Comparison of ENCODE assay signal across 8 mouse cellular contexts in genomic region chr6:47013535-47013934, GRCm38 (mm10).
DNase-seq lines count a peak whose midpoint lies in the region; ATAC-seq and TF ChIP-seq lines count a peak whose summit lies in the region.

No protein-coding gene starts in this region.

- H3K27ac ChIP-seq in CH12.LX (ENCODE audit: insufficient read depth, low read depth), result peak overlapping the region; percentile 42; the same call in 1 of the 2 replicates
- H3K27ac ChIP-seq in embryonic facial prominence, embryonic 13.5 days, result no peak overlapping the region
- H3K27ac ChIP-seq in lung, embryonic 15.5 days, result no peak overlapping the region

- no peak for TF ChIP-seq EP300 in CH12.LX (IDR thresholded peaks at IDR 0.05; ENCODE audit: low read length)

- dilution Hi-C loops in CH12.LX (cut with MboI; ENCODE audit: extremely low pct_ligation_motif_present, extremely low pct_unique_long_range_greater_than_20kb, low sequenced_read_pairs), result no loop called here

- peak; percentile 83 to 90 for TF ChIP-seq CTCF in CH12.LX (conservative IDR thresholded peaks at IDR 0.05 in 1 of 2, IDR thresholded peaks at IDR 0.05 in 1 of 2; ENCODE audit: low read depth in 2 of 2, low read length in 2 of 2)

- TF ChIP-seq RAD21 in CH12.LX (IDR thresholded peaks at IDR 0.05; ENCODE audit: low read depth, low read length), result peak; percentile 79

- peaks cover 3 to 20% of the 10 kb centered on the region in 2 experiments; a peak in 3 of 4 replicates for H3K4me1 ChIP-seq in CH12.LX (ENCODE audit: control insufficient read depth in 1 of 2, insufficient read depth in 2 of 2)
- no peaks in the 10 kb centered on the region for H3K4me1 ChIP-seq in embryonic facial prominence, embryonic 13.5 days
- no peaks in the 10 kb centered on the region for H3K4me1 ChIP-seq in lung, embryonic 15.5 days

- no peaks in the 10 kb centered on the region for H3K9me3 ChIP-seq in CH12.LX (replicated peaks; ENCODE audit: low read length)
- H3K9me3 ChIP-seq in embryonic facial prominence, embryonic 13.5 days, result no peaks in the 10 kb centered on the region
- no peaks in the 10 kb centered on the region for H3K9me3 ChIP-seq in lung, embryonic 15.5 days

- H3K79me2 ChIP-seq in CH12.LX (replicated peaks; ENCODE audit: control insufficient read depth, extremely low read depth, insufficient read depth, poor library complexity, severe bottlenecking), result no peaks in the 10 kb centered on the region

- TF ChIP-seq POLR2A in CH12.LX (IDR thresholded peaks at IDR 0.05; ENCODE audit: low read depth, low read length), result no peak

- in situ Hi-C loops in CH12.LX (cut with MboI; ENCODE audit: low pct_ligation_motif_present, low pct_unique_long_range_greater_than_20kb, low sequenced_read_pairs), result no loop called here

- peak overlapping the region; percentile 24 to 42 (median 41) for H3K4me3 ChIP-seq in CH12.LX (replicated peaks in 1 of 3; ENCODE audit: low read depth in 2 of 3, low read length in 2 of 3, poor library complexity in 1 of 3)
- no peak overlapping the region for H3K4me3 ChIP-seq in embryonic facial prominence, embryonic 13.5 days
- no peak overlapping the region for H3K4me3 ChIP-seq in lung, embryonic 15.5 days

- peak; percentile 43; the same call in 1 of the 2 replicates for ATAC-seq in embryonic facial prominence, embryonic 13.5 days (ENCODE audit: insufficient number of reproducible peaks, insufficient read depth, low FRiP score, low TSS enrichment, low read depth)
- peak; percentile 62; the same call in 1 of the 2 replicates for ATAC-seq in lung, embryonic 15.5 days (ENCODE audit: borderline replicate concordance, extremely low read depth, low FRiP score, low TSS enrichment)

- WGBS in embryonic facial prominence, embryonic 13.5 days, result 2% methylated on average over 4 of the region's 4 CpGs
- WGBS in lung, embryonic 15.5 days, result 10% methylated on average over 4 of the region's 4 CpGs

- peak overlapping the region; percentile 86 for H3K4me2 ChIP-seq in CH12.LX (ENCODE audit: insufficient read depth, low read depth, poor library complexity, severe bottlenecking)
- H3K4me2 ChIP-seq in embryonic facial prominence, embryonic 13.5 days, result peak overlapping the region; percentile 9; the same call in 1 of the 2 replicates
- no peak overlapping the region for H3K4me2 ChIP-seq in lung, embryonic 15.5 days

- DNase-seq in CH12.LX (ENCODE audit: extremely low read depth), result peak; percentile 98
- peak; percentile 9 to 29 for DNase-seq in adrenal gland, postnatal 4 days (ENCODE audit: low spot score in 2 of 2)
- peak; percentile 79 for DNase-seq in heart, postnatal 4 days
- peak; percentile 69 to 93 for DNase-seq in layer of hippocampus, adult 18-20 months (ENCODE audit: low spot score in 2 of 2)
- DNase-seq in retina, embryonic 14.5 days (ENCODE audit: low spot score), result peak; percentile 93
- peak; percentile 11 to 13 for DNase-seq in urinary bladder, adult 18-20 months (ENCODE audit: low spot score in 2 of 2)

- no peaks in the 10 kb centered on the region for H3K27me3 ChIP-seq in CH12.LX (replicated peaks)
- no peaks in the 10 kb centered on the region for H3K27me3 ChIP-seq in embryonic facial prominence, embryonic 13.5 days
- H3K27me3 ChIP-seq in lung, embryonic 15.5 days, result no peaks in the 10 kb centered on the region

- peak overlapping the region; percentile 39 for H3K9ac ChIP-seq in CH12.LX (ENCODE audit: insufficient read depth, low read depth)
- H3K9ac ChIP-seq in embryonic facial prominence, embryonic 13.5 days, result no peak overlapping the region
- no peak overlapping the region for H3K9ac ChIP-seq in lung, embryonic 15.5 days

- H3K36me3 ChIP-seq in CH12.LX (replicated peaks in 1 of 2; ENCODE audit: control insufficient read depth in 1 of 2, insufficient read depth in 1 of 2, low read length in 1 of 2), result no peaks in the 10 kb centered on the region
- H3K36me3 ChIP-seq in embryonic facial prominence, embryonic 13.5 days, result no peaks in the 10 kb centered on the region
- H3K36me3 ChIP-seq in lung, embryonic 15.5 days, result no peaks in the 10 kb centered on the region

TF ChIP-seq in CH12.LX, 34 proteins besides CTCF, POLR2A, EP300 and RAD21:
- TF ChIP-seq HCFC1 (IDR thresholded peaks at IDR 0.05; ENCODE audit: low read depth, low read length) (no peak), POLR2AphosphoS2 (IDR thresholded peaks at IDR 0.05; ENCODE audit: low read depth, low read length) (no peak), NRF1 (IDR thresholded peaks at IDR 0.05; ENCODE audit: low read depth, low read length) (no peak), ZKSCAN1 (IDR thresholded peaks at IDR 0.05; ENCODE audit: borderline replicate concordance, low read depth, low read length) (no peak), BHLHE40 (IDR thresholded peaks at IDR 0.05; ENCODE audit: low read depth, low read length) (no peak), ELF1 (IDR thresholded peaks at IDR 0.05; ENCODE audit: low read depth, low read length) (no peak), GABPA (IDR thresholded peaks at IDR 0.05; ENCODE audit: insufficient replicate concordance, low read depth, low read length) (no peak), CHD1 (IDR thresholded peaks at IDR 0.05; ENCODE audit: low read depth, low read length) (no peak), PAX5 (IDR thresholded peaks at IDR 0.05; ENCODE audit: low read length) (no peak), MYC (IDR thresholded peaks at IDR 0.05; ENCODE audit: low read depth, low read length) (no peak), KAT2A (IDR thresholded peaks at IDR 0.05; ENCODE audit: insufficient replicate concordance, low read length) (no peak), RCOR1 (conservative IDR thresholded peaks at IDR 0.05; ENCODE audit: low read depth, low read length) (no peak), USF2 (conservative IDR thresholded peaks at IDR 0.05; ENCODE audit: low read depth, low read length) (no peak), SMC3 (IDR thresholded peaks at IDR 0.05; ENCODE audit: low read depth, low read length) (peak; percentile 68), MEF2A (IDR thresholded peaks at IDR 0.05; ENCODE audit: borderline replicate concordance, low read depth, low read length) (no peak), SIN3A (IDR thresholded peaks at IDR 0.05; ENCODE audit: low read length) (no peak), CHD2 (IDR thresholded peaks at IDR 0.05; ENCODE audit: low read length) (no peak), MAZ (IDR thresholded peaks at IDR 0.05; ENCODE audit: low read depth, low read length) (no peak), JUN (IDR thresholded peaks at IDR 0.05; ENCODE audit: insufficient read depth, low read depth, low read length) (no peak), IRF4 (IDR thresholded peaks at IDR 0.05; ENCODE audit: low read depth, low read length) (0 out of 2 replicates have a peak, but pooled peaks have one; percentile 17), ZMIZ1 (IDR thresholded peaks at IDR 0.05; ENCODE audit: low read depth, low read length) (no peak), JUND (conservative IDR thresholded peaks at IDR 0.05; ENCODE audit: low read depth, low read length) (peak; percentile 9; the same call in 1 of the 2 replicates), MXI1 (IDR thresholded peaks at IDR 0.05; ENCODE audit: low read depth, low read length) (no peak), TCF12 (IDR thresholded peaks at IDR 0.05; ENCODE audit: low read depth, low read length) (0 out of 2 replicates have a peak, but pooled peaks have one; percentile 32), MAX (IDR thresholded peaks at IDR 0.05; ENCODE audit: low read length) (no peak), USF1 (IDR thresholded peaks at IDR 0.05; ENCODE audit: low read depth, low read length) (no peak), NELFE (IDR thresholded peaks at IDR 0.05; ENCODE audit: low read depth, low read length) (no peak), E2F4 (IDR thresholded peaks at IDR 0.05; ENCODE audit: insufficient replicate concordance, low read depth, low read length) (no peak)

Comparison
In these comparisons a context has a peak if more than half of its experiments do, and no peak if none do; other contexts are left out.
1. DNase-seq: peak in every context shown above with its lines; median percentile 98 in CH12.LX; 93 in retina, embryonic 14.5 days; 81 in layer of hippocampus, adult 18-20 months; 79 in heart, postnatal 4 days; 19 in adrenal gland, postnatal 4 days; 12 in urinary bladder, adult 18-20 months.
2. H3K4me3 ChIP-seq: peak in CH12.LX (3 of 3); none in embryonic facial prominence, embryonic 13.5 days (single experiment) and lung, embryonic 15.5 days (single experiment).